Mouse (Mus musculus): ENCODE measurements at regions not wholly inside any gene's neighbourhood (a gene's known extent, or its start where the extent isn't known, plus 50 kb on each side); places are given as distances from the start of the nearest gene placed in this dataset.

DNA sequence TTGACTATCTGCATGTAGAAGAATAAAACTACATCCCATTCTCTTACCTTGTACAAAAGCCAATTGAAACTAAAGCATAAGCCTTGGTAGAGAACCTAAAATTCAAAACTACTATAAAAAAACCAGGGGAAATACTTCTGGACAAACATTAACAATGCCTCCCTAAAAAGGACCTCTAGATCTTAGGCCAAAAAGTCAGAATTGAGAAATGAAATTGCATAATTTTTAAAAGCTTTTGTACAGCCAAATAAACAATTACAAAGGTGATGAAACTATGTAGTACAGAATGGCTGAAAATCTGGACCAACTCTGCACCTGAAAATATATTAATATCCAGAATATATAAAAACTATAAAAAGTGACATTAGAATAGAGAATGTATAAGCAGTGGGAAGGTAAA lies 699.9 kb upstream of the Pfkp start:
- TF ChIP-seq CTCF (IDR thresholded peaks at IDR 0.05; ENCODE audit: borderline replicate concordance, extremely low read depth, insufficient read depth, insufficient read length) (no peak), POLR2A (IDR thresholded peaks at IDR 0.05; ENCODE audit: borderline replicate concordance, extremely low read depth, insufficient read depth, insufficient read length, poor library complexity, severe bottlenecking) (no peak)
